Mouse (Mus musculus) brain, embryonic 14.5 days (tissue): ENCODE measurements around the gene Gm128. TPM values are rescaled to one million over a fixed set of nuclear protein-coding genes. Genes with fewer than 3 reads are reported as not detected.
A peak's percentile ranks its signal among the peaks of the same experiment; 100 is the strongest.

ENCODE experiments used
- DNase-seq: peaks from one replicate; pipeline ENCODE4 v3.0.0-alpha.2; 2011; ENCODE audit warnings: low read depth
- CTCF ChIP-seq: fragments of 200-500 bp; IDR thresholded peaks from 2 replicates; pipeline ENCODE4 v1.5.1; 2012; ENCODE audit warnings: inconsistent platforms, mild to moderate bottlenecking, moderate library complexity, borderline replicate concordance; ENCODE audit not compliant: insufficient read depth, insufficient read length; ENCODE audit errors: extremely low read depth
- POLR2A ChIP-seq: fragments of 200-500 bp; IDR thresholded peaks from 2 replicates; pipeline ENCODE4 v1.6.1; 2012; ENCODE audit warnings: mild to moderate bottlenecking, inconsistent platforms, borderline replicate concordance; ENCODE audit not compliant: poor library complexity, insufficient read depth, insufficient read length, severe bottlenecking; ENCODE audit errors: extremely low read depth
- polyA plus RNA-seq: library from polyadenylated mRNA; depleted of rRNA; stranded (reverse); fragments of >200 nt; gene quantifications from 2 replicates; pipeline ENCODE4 v1.2.3, GENCODE M21; 2012

Gm128 gene
- polyA plus RNA-seq, 1 experiment: 0.25 TPM

DNA sequence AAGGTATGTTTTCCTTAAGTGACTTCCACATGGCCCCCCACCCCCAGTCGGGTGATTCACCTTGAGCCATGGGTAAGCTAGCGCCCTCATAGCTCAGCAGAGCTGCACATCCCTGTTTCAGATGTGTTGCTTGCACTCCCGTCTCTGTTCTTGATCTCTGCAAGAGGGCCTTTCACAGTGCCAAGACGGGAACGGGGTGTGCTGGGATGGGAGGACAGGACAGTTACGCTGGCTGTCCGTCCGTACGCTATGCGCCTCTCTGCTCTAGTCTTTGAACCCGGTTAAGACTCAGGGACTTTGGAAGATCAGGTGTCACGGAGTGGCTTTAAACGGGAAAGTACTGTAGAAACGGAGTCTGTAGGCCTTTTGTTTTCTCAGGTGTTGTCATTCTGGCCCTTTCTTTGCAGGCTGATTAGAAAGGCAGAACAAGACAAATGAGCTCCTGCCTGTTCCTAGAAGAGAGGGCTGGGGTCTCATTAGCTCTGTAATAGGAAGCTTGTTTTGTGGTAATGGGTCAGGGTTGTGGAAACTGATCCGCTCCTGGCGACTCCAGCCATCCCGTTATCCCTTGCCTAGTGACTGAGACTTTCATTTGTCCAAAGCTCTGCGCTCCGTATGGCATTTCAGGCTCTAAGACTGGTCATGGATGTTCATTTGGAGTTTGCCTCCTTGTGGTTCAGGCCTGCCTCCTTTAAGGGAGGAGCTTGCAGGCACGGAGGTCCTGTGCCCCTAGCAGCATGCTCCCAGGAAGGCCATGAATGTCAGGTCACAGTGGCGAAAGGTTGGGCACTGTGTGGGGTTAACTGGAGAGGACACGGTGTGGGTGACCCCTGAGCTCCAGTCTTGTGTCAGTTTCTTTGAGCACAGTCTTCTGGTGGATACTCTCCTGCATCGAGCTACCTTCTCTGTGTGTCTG lies 5.8 kb downstream of the Gm128 start:
- no peak for DNase-seq
- no peak for TF ChIP-seq POLR2A
- no peak for TF ChIP-seq CTCF

- no peak for DNase-seq
- TF ChIP-seq POLR2A: no peak
- TF ChIP-seq CTCF: no peak
Measured at GRCm38 (mm10) chr3:95233303-95233980, 8.0 kb downstream of the Gm128 start.

DNA sequence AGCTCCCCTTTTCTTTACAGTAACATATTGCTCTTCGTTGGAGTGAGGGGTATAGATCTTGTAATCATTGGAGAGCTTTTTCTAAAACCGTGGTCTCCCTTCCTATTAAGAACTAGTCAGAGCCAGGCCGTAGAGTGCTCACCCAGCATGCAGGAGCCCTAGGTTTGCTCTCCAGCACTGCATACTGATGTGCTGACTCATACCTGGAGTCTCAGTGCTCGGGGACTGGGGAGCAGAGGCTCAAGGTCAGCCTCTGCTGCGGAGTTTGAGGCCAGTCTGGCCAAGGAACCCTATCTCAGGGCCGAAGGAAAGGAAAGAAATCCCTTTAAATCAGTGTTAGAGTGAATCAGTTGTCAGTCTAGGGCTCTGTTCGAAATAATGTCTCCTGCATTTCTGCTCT lies 8.6 kb downstream of the Gm128 start:
- no peak for TF ChIP-seq POLR2A
- TF ChIP-seq CTCF: no peak
- DNase-seq: no peak

DNA sequence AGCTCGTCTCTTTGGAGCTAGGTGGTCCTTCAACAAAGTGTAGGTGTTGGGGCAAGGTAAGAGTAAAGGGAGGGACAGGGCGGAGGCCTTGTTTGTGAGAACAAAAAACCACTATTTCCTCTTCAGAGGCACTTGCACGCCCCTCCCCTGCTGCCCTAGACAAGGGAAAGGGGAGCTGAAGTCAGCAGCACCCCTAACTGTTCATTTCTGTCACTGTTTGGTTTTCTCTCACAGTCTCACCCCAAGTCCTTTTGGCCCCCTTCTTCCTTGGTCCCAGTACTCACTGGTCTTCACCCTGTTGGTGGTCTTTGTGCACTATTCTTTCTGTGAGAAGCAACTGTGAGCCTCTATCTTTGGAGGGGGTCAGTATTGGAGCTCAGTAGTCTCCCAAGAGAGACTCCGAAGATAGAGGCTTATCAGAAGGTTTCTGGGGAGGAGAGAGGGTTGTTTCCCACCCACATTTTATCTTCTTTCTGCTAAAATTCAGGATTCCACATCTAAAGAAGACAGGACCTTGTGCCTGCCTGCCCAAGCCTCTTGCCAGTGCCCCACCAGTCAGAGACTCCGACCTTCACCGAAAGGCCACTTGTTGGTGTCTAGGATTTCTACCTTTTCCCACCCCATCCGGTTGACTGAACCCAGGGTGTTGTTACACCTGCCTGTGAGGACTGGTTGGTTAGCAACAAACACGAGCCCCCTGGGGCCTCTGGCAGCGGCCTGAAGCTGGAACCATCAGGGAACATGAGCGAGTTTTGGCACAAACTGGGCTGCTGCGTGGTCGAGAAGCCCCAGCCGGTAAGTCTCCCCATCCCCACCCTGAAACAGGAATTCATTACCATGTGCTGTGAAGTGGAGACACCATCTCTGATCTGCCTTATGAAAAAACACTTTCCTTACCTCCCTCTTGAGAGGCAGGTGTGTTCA lies 9.8 kb downstream of the Gm128 start, which contains the start of gene Mllt11:
Gene Mllt11, minus strand, starts transcription at position 874 of the 924 bp plus-strand sequence.
- TF ChIP-seq CTCF (no peak), POLR2A (no peak)
- no peak for DNase-seq

GRCm38 (mm10) chr3:95230495-95231297 lies 10.7 kb downstream of the Gm128 start:
- peak; percentile 79 for DNase-seq
- TF ChIP-seq POLR2A: no peak
- TF ChIP-seq CTCF: no peak

- TF ChIP-seq CTCF (no peak), POLR2A (no peak)
- peak; percentile 83 for DNase-seq
Measured at GRCm38 (mm10) chr3:95229781-95230494, 11.5 kb downstream of the Gm128 start.

GRCm38 (mm10) chr3:95228894-95229780 lies 12.3 kb downstream of the Gm128 start:
- DNase-seq: peak; percentile 90
- TF ChIP-seq CTCF (no peak), POLR2A (no peak)

DNA sequence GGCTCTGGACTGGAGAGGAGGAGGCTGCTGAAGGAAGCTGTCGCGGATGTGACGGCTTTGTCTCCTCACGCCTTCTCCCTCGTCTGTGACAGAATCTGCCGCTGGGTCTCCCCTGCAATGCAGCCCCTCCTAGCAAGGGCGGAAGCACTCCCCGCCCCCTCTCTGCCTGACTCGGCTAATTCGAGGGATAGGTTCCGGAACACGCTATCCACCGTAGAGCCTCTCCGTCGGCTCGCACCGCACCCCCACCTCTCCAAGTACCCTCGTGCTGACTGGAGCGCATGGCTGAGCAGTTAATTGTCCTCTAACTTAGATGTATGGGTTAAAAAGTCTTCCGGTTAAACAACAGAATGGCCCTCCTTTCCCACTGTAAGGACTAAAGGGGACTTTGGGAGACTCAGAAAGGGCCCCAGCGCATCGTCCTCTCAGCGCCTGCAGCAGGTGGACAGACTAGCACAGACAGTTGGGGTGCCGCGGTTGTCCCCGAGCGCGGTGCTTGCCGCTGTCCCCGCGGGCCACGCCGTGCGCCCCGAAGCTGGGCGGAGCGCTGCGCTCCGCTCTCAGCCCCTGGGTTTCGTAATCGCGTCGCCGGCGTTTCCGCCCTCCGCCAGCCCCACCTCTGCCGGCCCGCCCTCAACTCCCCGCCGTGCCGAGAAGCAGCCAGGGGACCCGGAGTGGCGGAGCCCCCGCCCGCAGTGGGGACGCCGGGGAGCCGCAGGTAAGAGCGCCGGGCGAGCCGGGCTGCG lies 13.1 kb downstream of the Gm128 start, which contains the start of gene Cdc42se1:
Gene Cdc42se1, plus strand, starts transcription at position 585 of the 746 bp plus-strand sequence.
- no peak for TF ChIP-seq CTCF
- peak; percentile 95 for TF ChIP-seq POLR2A
- peak; percentile 98 for DNase-seq
